Mouse (Mus musculus) left cerebral cortex, adult 6 months (tissue): ENCODE measurements around the gene Gpd1. TPM values are rescaled to one million over a fixed set of nuclear protein-coding genes. Genes with fewer than 3 reads are reported as not detected.

Experiments used
- long read RNA-seq, 2 experiments: library from polyadenylated mRNA; unstranded; transcript quantifications; one replicate each; pipeline ENCODE4 v2.0.0; 2019 to 2020
- polyA plus RNA-seq: library from polyadenylated mRNA; unstranded; fragments of <200 nt; fragmentation: Nextera tagmentation; gene quantifications from 2 replicates; pipeline ENCODE4 v1.2.3, GENCODE M21; 2021

The Gpd1 gene
- polyA plus RNA-seq = 20.0 and 22.8 TPM in 2 replicates
- long read RNA-seq, experiment 1, transcript Gpd1-201 (8 exons, 2,861 nt) = major isoform, 160 of 210 reads
- long read RNA-seq, experiment 1, partial matches to known transcripts = 40 of 210 reads
- long read RNA-seq, experiment 1, other reads (novel, unspliced or antisense) = 10 of 210 reads
- long read RNA-seq, experiment 2, transcript Gpd1-201 (8 exons, 2,861 nt) = major isoform, 12 of 33 reads
- long read RNA-seq, experiment 2, partial matches to known transcripts = 20 of 33 reads
- long read RNA-seq, experiment 2, other reads (novel, unspliced or antisense) = 1 of 33 reads

GRCm38 (mm10) chr15:99717386-99718334, at the start of gene Gpd1:
Gpd1 (plus strand) TSS chr15:99717515.

DNA sequence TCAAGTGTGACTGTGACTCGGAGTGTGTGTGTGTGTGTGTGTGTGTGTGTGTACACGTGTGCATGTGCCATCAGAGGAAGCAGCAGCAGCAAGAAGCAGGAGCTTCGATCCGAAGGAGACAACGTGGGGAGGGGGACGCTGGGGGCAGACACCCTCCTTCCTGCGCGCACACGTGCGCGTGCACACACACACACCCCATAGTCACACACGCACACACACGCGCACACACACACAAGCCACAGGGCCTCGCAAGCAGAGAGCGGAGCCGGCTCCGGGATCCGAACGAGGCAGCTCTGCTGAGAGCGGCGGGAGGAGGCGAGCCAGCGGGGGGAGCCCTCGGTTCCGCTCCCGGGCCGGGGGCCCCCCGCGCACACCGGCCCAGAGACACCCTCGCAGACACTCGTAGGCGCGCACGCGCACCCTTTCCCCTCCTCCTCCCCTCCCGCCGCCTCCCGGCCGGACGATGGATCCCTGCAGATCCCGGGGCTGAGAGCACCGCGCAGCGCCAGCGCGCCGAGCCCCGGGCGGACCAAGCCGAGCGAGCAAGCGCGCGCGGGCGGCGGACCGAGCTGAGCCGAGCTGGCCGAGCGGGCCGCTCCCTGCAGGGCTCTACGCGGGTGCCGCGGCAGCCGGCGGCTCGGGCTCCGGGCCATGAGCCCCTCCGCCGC, 47.0 kb upstream of the Gpd1 start, which contains the start of gene Asic1:
TSS of gene Asic1 (plus strand) at position 215 of the 668 bp plus-strand sequence.

GRCm38 (mm10) chr15:99701999-99702900, 15.1 kb upstream of the Gpd1 start, which contains the start of gene Smarcd1:
Smarcd1 (plus strand) TSS chr15:99702129.

GRCm38 (mm10) chr15:99705440-99706048, 11.8 kb upstream of the Gpd1 start, which contains the start of gene Gm17349:
Gm17349 (minus strand) TSS chr15:99705490.

GRCm38 (mm10) chr15:99725341-99726155, 8.2 kb downstream of the Gpd1 start, which contains the start of gene Cox14:
Cox14 (plus strand) TSS chr15:99725618.

GRCm38 (mm10) chr15:99772881-99772924, 55.4 kb downstream of the Gpd1 start, which contains the start of gene Cers5:
Cers5 (minus strand) TSS chr15:99772885.

Other genes starting within 250 kb of the Gpd1 start
- 6.0 and 8.9 TPM in 2 replicates for gene Bcdin3d, start 242.8 kb upstream of the Gpd1 start, polyA plus RNA-seq
- 202 and 292 TPM in 2 replicates for gene Faim2, start 189.3 kb upstream of the Gpd1 start, polyA plus RNA-seq
- gene Aqp2, start 138.5 kb upstream of the Gpd1 start, polyA plus RNA-seq = 0.10 and 0.23 TPM in 2 replicates
- gene Aqp5, start 126.7 kb upstream of the Gpd1 start, polyA plus RNA-seq = 0.34 and 0.84 TPM in 2 replicates
- 0.44 TPM in 1 of 2 replicates, not detected in the other for gene Aqp6, start 116.1 kb upstream of the Gpd1 start, polyA plus RNA-seq
- 5.6 and 6.7 TPM in 2 replicates for gene Racgap1, start 65.9 kb upstream of the Gpd1 start, polyA plus RNA-seq
- gene Asic1, start 47.1 kb upstream of the Gpd1 start, polyA plus RNA-seq = 4.1 and 19.7 TPM in 2 replicates
- 32.2 and 51.0 TPM in 2 replicates for gene Smarcd1, start 15.4 kb upstream of the Gpd1 start, polyA plus RNA-seq
- not detected in 2 replicates for gene Gm17349, start 12.0 kb upstream of the Gpd1 start, polyA plus RNA-seq
- 459 and 490 TPM in 2 replicates for gene Cox14, start 8.1 kb downstream of the Gpd1 start, polyA plus RNA-seq
- 38.5 and 47.9 TPM in 2 replicates for gene Cers5, start 55.4 kb downstream of the Gpd1 start, polyA plus RNA-seq
- gene Lima1, start 157.9 kb downstream of the Gpd1 start, polyA plus RNA-seq = 2.4 and 2.7 TPM in 2 replicates
- gene Fam186a, start 249.5 kb downstream of the Gpd1 start, polyA plus RNA-seq = 0.05 TPM in 1 of 2 replicates, not detected in the other